Mouse (Mus musculus) spleen, postnatal 10 days (tissue): ENCODE results near the gene Clvs2.
A peak's percentile ranks its signal among the peaks of the same experiment; 100 is the strongest.

ENCODE experiments used
- DNase-seq, 2 experiments: peaks; one replicate each; pipeline ENCODE4 v3.0.0; 2021 to 2022; ENCODE audit warnings: low spot score in 2 of 2

Clvs2 gene

DNA sequence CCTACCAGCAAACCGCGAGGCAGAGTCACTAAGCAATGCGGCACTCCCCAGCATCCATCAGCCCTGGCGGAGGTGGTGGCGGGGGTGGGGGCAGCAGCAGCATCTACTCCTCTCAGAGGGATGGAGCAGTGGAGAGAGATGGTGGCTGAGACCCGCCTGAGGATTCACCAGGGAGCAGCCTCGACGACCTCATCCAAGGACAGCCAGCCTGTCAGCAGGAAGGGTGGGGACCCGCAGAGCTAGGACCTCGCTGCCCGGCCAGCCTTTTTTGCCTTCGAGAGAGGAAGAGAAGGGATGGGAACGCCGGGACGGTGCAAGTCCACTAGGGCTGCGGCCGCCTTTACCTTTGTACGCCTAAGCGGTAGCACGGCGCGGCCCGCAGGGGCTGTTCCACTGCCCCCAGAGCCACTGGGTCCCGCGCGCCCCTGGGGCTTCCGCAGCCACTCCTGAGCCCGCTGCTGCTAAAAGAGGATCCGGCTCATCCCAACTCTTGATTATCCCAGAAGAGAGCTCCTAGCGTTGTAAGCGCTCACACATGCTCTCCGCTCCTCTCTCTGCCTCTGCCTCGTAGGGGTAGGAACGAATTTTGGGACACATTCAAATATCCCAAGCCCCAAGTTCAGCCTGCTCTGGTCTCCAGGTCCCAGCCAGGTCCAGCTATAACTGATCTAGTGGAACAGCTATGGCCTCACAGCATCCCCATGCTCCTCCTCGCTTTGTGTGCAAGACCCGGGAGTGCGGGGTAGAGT is at the start of gene Clvs2:
Gene Clvs2, minus strand, starts transcription at position 639 of the 749 bp plus-strand sequence.
- DNase-seq: peak; percentile 4 to 12

DNA sequence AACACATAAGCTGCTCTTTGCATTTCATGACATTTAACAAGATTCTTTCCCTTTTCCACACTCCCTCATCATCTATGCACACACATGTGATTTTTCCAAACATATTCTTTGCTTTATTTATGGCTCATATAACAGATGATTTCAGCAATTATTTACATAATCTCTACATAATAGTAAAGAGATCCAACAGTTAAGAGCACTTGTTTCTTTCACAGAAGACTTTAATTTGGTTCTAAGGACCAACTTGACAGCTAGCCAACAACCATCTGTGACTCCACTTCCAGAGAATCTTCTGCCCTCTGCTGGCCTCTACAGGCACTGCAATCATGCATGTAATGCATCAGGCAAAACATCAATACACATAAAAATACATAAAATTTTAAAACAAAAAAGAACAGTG is 28.6 kb upstream of the Clvs2 start:
- peak in 1 of 2 experiments; percentile 37 for DNase-seq

DNA sequence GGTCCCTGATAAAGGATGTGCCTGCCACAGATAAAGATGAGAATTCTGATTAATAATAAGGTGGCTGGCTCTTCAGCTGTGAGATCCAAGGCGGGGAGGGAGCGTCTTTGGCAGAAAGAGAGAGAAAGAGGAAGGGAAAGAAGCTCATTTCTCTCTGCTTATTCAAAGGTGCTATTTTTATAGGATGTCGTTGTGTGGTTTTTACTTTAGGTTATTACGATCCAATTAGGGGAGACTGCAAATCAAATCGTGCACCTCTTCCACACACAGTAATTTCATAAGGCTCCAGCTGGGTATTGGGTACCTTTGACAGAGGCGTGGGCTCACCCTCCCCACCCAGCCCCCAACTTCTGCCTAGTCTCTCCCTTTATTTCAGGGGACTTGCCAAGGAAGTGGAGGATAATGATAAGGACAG is 985 bp downstream of the Clvs2 start:
- no peak for DNase-seq

- no peak for DNase-seq
Measured at GRCm38 (mm10) chr10:33622700-33623099, 1.9 kb downstream of the Clvs2 start.

- no peak for DNase-seq
Measured at GRCm38 (mm10) chr10:33616207-33616606, 8.4 kb downstream of the Clvs2 start.

DNA sequence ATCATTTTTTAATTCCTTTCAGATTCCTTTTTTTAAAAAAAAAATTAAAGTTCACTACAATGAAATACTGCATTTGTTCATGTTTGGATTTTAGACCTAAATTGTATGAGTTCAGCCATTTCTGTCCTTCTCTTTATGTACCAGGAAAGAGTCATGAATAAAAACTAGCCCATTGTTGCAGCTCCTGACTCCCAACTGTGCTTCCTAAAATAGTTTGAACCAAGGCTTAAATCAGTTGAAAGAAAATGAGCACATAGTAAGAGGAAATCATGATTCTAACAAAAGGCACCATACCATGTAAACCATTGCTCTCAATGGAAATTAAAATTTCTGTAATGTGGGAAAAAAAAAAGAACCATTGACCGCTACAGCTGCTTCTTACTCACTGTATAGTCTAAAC is 11.4 kb downstream of the Clvs2 start:
- DNase-seq: no peak

- DNase-seq: peak in 1 of 2 experiments; percentile 12
Measured at GRCm38 (mm10) chr10:33592732-33593131, 31.8 kb downstream of the Clvs2 start.

DNA sequence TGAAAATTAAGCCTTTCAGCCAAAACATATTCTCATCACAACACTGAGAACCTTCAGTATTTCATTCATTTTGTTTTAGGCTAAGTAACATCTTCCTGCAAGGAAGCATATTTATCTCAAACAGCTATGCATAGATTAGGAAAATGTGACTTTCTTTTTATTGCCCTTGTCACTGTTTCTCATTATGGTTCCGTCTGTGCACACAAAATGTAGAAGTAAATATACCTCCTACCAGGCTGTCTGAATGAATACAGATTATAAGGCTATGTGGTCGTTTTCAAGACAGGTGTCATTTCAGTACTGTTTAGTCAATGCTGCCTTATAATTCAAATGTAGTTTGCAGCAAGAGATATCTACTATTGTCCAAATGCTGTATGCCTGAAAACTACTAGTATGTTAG is 35.8 kb downstream of the Clvs2 start:
- no peak for DNase-seq

DNA sequence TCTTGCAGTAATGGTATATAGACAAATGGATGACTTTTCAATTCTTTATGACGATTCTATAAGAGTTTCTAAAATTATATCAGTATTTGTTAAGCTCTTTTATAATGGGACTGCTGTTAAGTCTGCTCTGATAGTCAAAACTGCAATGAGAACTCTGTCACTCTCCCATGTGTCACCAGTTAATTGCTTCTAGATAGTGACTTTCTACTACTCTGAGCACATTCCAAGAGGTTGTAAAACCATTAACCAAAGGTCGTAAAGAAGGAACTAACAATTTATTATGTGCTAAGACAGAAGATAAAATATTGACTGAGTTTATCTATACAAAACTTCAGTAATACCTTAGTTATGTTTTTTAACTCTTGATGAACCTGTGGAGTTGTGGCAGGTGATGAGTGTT is 37.5 kb downstream of the Clvs2 start:
- no peak for DNase-seq

- no peak for DNase-seq
Measured at GRCm38 (mm10) chr10:33558081-33558480, 66.5 kb downstream of the Clvs2 start.

DNA sequence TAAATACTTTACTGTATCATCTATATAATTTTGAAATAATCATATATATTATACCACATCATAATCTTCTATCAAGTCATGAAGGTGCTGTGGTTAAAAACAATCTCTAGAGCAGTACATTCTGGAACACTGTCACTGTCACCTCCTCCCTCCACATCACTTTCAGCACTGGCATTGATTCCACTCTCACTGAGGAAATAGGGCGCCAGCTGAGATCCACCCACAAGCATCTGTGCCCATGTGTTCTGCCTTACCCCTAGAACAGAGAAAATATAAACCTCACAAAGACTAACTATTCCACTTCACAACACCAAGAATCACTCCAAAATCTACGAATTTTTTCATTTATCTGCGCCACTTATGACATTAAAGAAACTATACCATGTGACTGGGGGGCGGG is 84.2 kb downstream of the Clvs2 start:
- DNase-seq: no peak
